Mouse (Mus musculus): Measurements from ENCODE around the gene Ccdc7b. TPM values are rescaled to one million over a fixed set of nuclear protein-coding genes. Genes with fewer than 3 reads are reported as not detected.

Ccdc7b gene
- not detected for polyA plus RNA-seq (2017; shearing (Covaris generic))

GRCm38 (mm10) chr8:129066834-129067233 lies at the start of gene Ccdc7b:
Ccdc7b (plus strand) TSS chr8:129067134.

GRCm38 (mm10) chr8:129065417-129065816 lies 1.5 kb upstream of the Ccdc7b start, which contains the start of gene Ccdc7a:
Ccdc7a (minus strand) TSS chr8:129065517.

GRCm38 (mm10) chr8:129131561-129131960 lies 64.6 kb downstream of the Ccdc7b start, which contains the start of gene Gm10999:
Gm10999 (minus strand) TSS chr8:129131661.

Other genes with a start within 250 kb of the Ccdc7b start
- gene Ccdc7a, start 1.6 kb upstream of the Ccdc7b start, polyA plus RNA-seq (2017; shearing (Covaris generic)), result not detected
- gene Gm10999, start 64.5 kb downstream of the Ccdc7b start, polyA plus RNA-seq (2017; shearing (Covaris generic)), result not detected
- 12.1 TPM for gene 2610044O15Rik8, start 167.3 kb downstream of the Ccdc7b start, polyA plus RNA-seq (2017; shearing (Covaris generic))

Data from naive thymus-derived CD4-positive, alpha-beta T cell, adult 5 months (primary cell).